Mouse (Mus musculus): ENCODE measurements around the gene Grin2b. TPM values are rescaled to one million over a fixed set of nuclear protein-coding genes. Genes with fewer than 3 reads are reported as not detected.

Grin2b gene
- polyA plus RNA-seq, 1 experiment: 0.61 TPM

- H3K4me3 ChIP-seq (ENCODE audit: insufficient read depth, low read length): no peak overlapping the region
- H3K27ac ChIP-seq (ENCODE audit: insufficient read depth, low read length): no peak overlapping the region
- TF ChIP-seq CTCF (IDR thresholded peaks at IDR 0.05; ENCODE audit: borderline replicate concordance, insufficient read depth, low read length) (no peak), POLR2A (IDR thresholded peaks at IDR 0.05; ENCODE audit: low read depth, low read length) (no peak)
- H3K4me1 ChIP-seq (ENCODE audit: control insufficient read depth, insufficient read depth, low read length): peaks cover 6% of the 10 kb centered on the region; the same call in 1 of the 2 replicates
Measured at GRCm38 (mm10) chr6:135799949-135800348, 373.4 kb downstream of the Grin2b start.

GRCm38 (mm10) chr6:135798202-135798992 is 374.9 kb downstream of the Grin2b start:
- Histone ChIP-seq H3K27ac (ENCODE audit: insufficient read depth, low read length) (no peak overlapping the region), H3K4me1 (ENCODE audit: control insufficient read depth, insufficient read depth, low read length) (peaks cover 6% of the 10 kb centered on the region; the same call in 1 of the 2 replicates), H3K4me3 (ENCODE audit: insufficient read depth, low read length) (no peak overlapping the region)
- no peak for TF ChIP-seq POLR2A (IDR thresholded peaks at IDR 0.05; ENCODE audit: low read depth, low read length)
- TF ChIP-seq CTCF (IDR thresholded peaks at IDR 0.05; ENCODE audit: borderline replicate concordance, insufficient read depth, low read length): no peak

- H3K27ac ChIP-seq (ENCODE audit: insufficient read depth, low read length): no peak overlapping the region
- peaks cover 6% of the 10 kb centered on the region; the same call in 1 of the 2 replicates for H3K4me1 ChIP-seq (ENCODE audit: control insufficient read depth, insufficient read depth, low read length)
- no peak for TF ChIP-seq CTCF (IDR thresholded peaks at IDR 0.05; ENCODE audit: borderline replicate concordance, insufficient read depth, low read length)
- TF ChIP-seq POLR2A (IDR thresholded peaks at IDR 0.05; ENCODE audit: low read depth, low read length): no peak
- no peak overlapping the region for H3K4me3 ChIP-seq (ENCODE audit: insufficient read depth, low read length)
Measured at GRCm38 (mm10) chr6:135797371-135798033, 375.8 kb downstream of the Grin2b start.

GRCm38 (mm10) chr6:135796911-135797310 is 376.4 kb downstream of the Grin2b start:
- TF ChIP-seq POLR2A (IDR thresholded peaks at IDR 0.05; ENCODE audit: low read depth, low read length) (no peak), CTCF (IDR thresholded peaks at IDR 0.05; ENCODE audit: borderline replicate concordance, insufficient read depth, low read length) (no peak)
- H3K27ac ChIP-seq (ENCODE audit: insufficient read depth, low read length): no peak overlapping the region
- H3K4me1 ChIP-seq (ENCODE audit: control insufficient read depth, insufficient read depth, low read length): peaks cover 6% of the 10 kb centered on the region; the same call in 1 of the 2 replicates
- H3K4me3 ChIP-seq (ENCODE audit: insufficient read depth, low read length): no peak overlapping the region

- no peak for TF ChIP-seq CTCF (IDR thresholded peaks at IDR 0.05; ENCODE audit: borderline replicate concordance, insufficient read depth, low read length)
- Histone ChIP-seq H3K4me1 (ENCODE audit: control insufficient read depth, insufficient read depth, low read length) (no peaks in the 10 kb centered on the region), H3K4me3 (ENCODE audit: insufficient read depth, low read length) (no peak overlapping the region), H3K27ac (ENCODE audit: insufficient read depth, low read length) (no peak overlapping the region)
Measured at GRCm38 (mm10) chr6:135791412-135791811, 381.9 kb downstream of the Grin2b start.

- H3K4me1 ChIP-seq (ENCODE audit: control insufficient read depth, insufficient read depth, low read length): no peaks in the 10 kb centered on the region
- H3K4me3 ChIP-seq (ENCODE audit: insufficient read depth, low read length): no peak overlapping the region
- TF ChIP-seq CTCF (IDR thresholded peaks at IDR 0.05; ENCODE audit: borderline replicate concordance, insufficient read depth, low read length) (no peak), POLR2A (IDR thresholded peaks at IDR 0.05; ENCODE audit: low read depth, low read length) (no peak)
- H3K27ac ChIP-seq (ENCODE audit: insufficient read depth, low read length): no peak overlapping the region
Measured at GRCm38 (mm10) chr6:135789603-135790170, 383.6 kb downstream of the Grin2b start.

GRCm38 (mm10) chr6:135774670-135775069 is 398.6 kb downstream of the Grin2b start:
- no peak overlapping the region for H3K27ac ChIP-seq (ENCODE audit: insufficient read depth, low read length)
- H3K4me1 ChIP-seq (ENCODE audit: control insufficient read depth, insufficient read depth, low read length): no peaks in the 10 kb centered on the region
- TF ChIP-seq CTCF (IDR thresholded peaks at IDR 0.05; ENCODE audit: borderline replicate concordance, insufficient read depth, low read length): no peak
- no peak for TF ChIP-seq POLR2A (IDR thresholded peaks at IDR 0.05; ENCODE audit: low read depth, low read length)
- H3K4me3 ChIP-seq (ENCODE audit: insufficient read depth, low read length): no peak overlapping the region

GRCm38 (mm10) chr6:135767572-135767971 is 405.7 kb downstream of the Grin2b start:
- Histone ChIP-seq H3K4me1 (ENCODE audit: control insufficient read depth, insufficient read depth, low read length) (no peaks in the 10 kb centered on the region), H3K4me3 (ENCODE audit: insufficient read depth, low read length) (no peak overlapping the region), H3K27ac (ENCODE audit: insufficient read depth, low read length) (no peak overlapping the region)
- TF ChIP-seq POLR2A (IDR thresholded peaks at IDR 0.05; ENCODE audit: low read depth, low read length): no peak
- no peak for TF ChIP-seq CTCF (IDR thresholded peaks at IDR 0.05; ENCODE audit: borderline replicate concordance, insufficient read depth, low read length)

- no peak for TF ChIP-seq CTCF (IDR thresholded peaks at IDR 0.05; ENCODE audit: borderline replicate concordance, insufficient read depth, low read length)
- TF ChIP-seq POLR2A (IDR thresholded peaks at IDR 0.05; ENCODE audit: low read depth, low read length): no peak
- Histone ChIP-seq H3K4me1 (ENCODE audit: control insufficient read depth, insufficient read depth, low read length) (no peaks in the 10 kb centered on the region), H3K4me3 (ENCODE audit: insufficient read depth, low read length) (no peak overlapping the region), H3K27ac (ENCODE audit: insufficient read depth, low read length) (no peak overlapping the region)
Measured at GRCm38 (mm10) chr6:135758735-135759134, 414.6 kb downstream of the Grin2b start.

- TF ChIP-seq CTCF (IDR thresholded peaks at IDR 0.05; ENCODE audit: borderline replicate concordance, insufficient read depth, low read length) (no peak), POLR2A (IDR thresholded peaks at IDR 0.05; ENCODE audit: low read depth, low read length) (no peak)
- Histone ChIP-seq H3K27ac (ENCODE audit: insufficient read depth, low read length) (no peak overlapping the region), H3K4me1 (ENCODE audit: control insufficient read depth, insufficient read depth, low read length) (no peaks in the 10 kb centered on the region), H3K4me3 (ENCODE audit: insufficient read depth, low read length) (no peak overlapping the region)
Measured at GRCm38 (mm10) chr6:135756075-135756474, 417.2 kb downstream of the Grin2b start.
